Mouse (Mus musculus): ENCODE data around the gene Neurl1b. TPM values are rescaled to one million over a fixed set of nuclear protein-coding genes. Genes with fewer than 3 reads are reported as not detected.

Neurl1b gene
- polyA plus RNA-seq, 2 experiments: 0.85 to 4.1 TPM

- Histone ChIP-seq H3K27me3 (ENCODE audit: control insufficient read depth, insufficient read depth, low read length) (no peaks in the 10 kb centered on the region), H3K4me3 (replicated peaks; ENCODE audit: low read length) (no peak overlapping the region), H3K27ac (replicated peaks; ENCODE audit: low read depth, low read length) (0 out of 2 replicates have a peak overlapping the region, but pooled peaks have one; percentile 19), H3K9me3 (ENCODE audit: control insufficient read depth, low read length) (no peaks in the 10 kb centered on the region), H3K36me3 (ENCODE audit: control insufficient read depth, insufficient read depth, low read length) (no peaks in the 10 kb centered on the region), H3K4me1 (ENCODE audit: control insufficient read depth, insufficient read depth, low read length) (no peaks in the 10 kb centered on the region), H3K4me2 (replicated peaks; ENCODE audit: low read depth, low read length, severe bottlenecking) (no peak overlapping the region), H3K9ac (ENCODE audit: low read depth, low read length, severe bottlenecking) (no peak overlapping the region)
- 37% methylated on average over 2 of the region's 2 CpGs for WGBS
- no peak for ATAC-seq (ENCODE audit: low FRiP score, low read depth)
- no peak for TF ChIP-seq POLR2A (IDR thresholded peaks at IDR 0.05; ENCODE audit: borderline replicate concordance, extremely low read depth, insufficient read depth, insufficient read length)
- no peak for DNase-seq (ENCODE audit: low spot score)
Measured at GRCm38 (mm10) chr17:26490910-26491309, 76.3 kb downstream of the Neurl1b start.

- TF ChIP-seq POLR2A (IDR thresholded peaks at IDR 0.05; ENCODE audit: borderline replicate concordance, extremely low read depth, insufficient read depth, insufficient read length): no peak
- no peak for ATAC-seq (ENCODE audit: low FRiP score, low read depth)
- Histone ChIP-seq H3K27ac (replicated peaks; ENCODE audit: low read depth, low read length) (no peak overlapping the region), H3K36me3 (ENCODE audit: control insufficient read depth, insufficient read depth, low read length) (no peaks in the 10 kb centered on the region), H3K4me3 (replicated peaks; ENCODE audit: low read length) (no peak overlapping the region), H3K27me3 (ENCODE audit: control insufficient read depth, insufficient read depth, low read length) (no peaks in the 10 kb centered on the region), H3K4me2 (replicated peaks; ENCODE audit: low read depth, low read length, severe bottlenecking) (no peak overlapping the region), H3K9ac (ENCODE audit: low read depth, low read length, severe bottlenecking) (no peak overlapping the region), H3K4me1 (ENCODE audit: control insufficient read depth, insufficient read depth, low read length) (no peaks in the 10 kb centered on the region), H3K9me3 (ENCODE audit: control insufficient read depth, low read length) (no peaks in the 10 kb centered on the region)
- 74% methylated on average over 3 of the region's 3 CpGs for WGBS
- DNase-seq (ENCODE audit: low spot score): no peak
Measured at GRCm38 (mm10) chr17:26492246-26492645, 77.6 kb downstream of the Neurl1b start.

GRCm38 (mm10) chr17:26494642-26495468, 80.2 kb downstream of the Neurl1b start:
- DNase-seq (ENCODE audit: low spot score): no peak
- 80% methylated on average over 4 of the region's 4 CpGs for WGBS
- Histone ChIP-seq H3K27me3 (ENCODE audit: control insufficient read depth, insufficient read depth, low read length) (no peaks in the 10 kb centered on the region), H3K27ac (replicated peaks; ENCODE audit: low read depth, low read length) (no peak overlapping the region), H3K9me3 (ENCODE audit: control insufficient read depth, low read length) (no peaks in the 10 kb centered on the region), H3K4me1 (ENCODE audit: control insufficient read depth, insufficient read depth, low read length) (no peaks in the 10 kb centered on the region), H3K36me3 (ENCODE audit: control insufficient read depth, insufficient read depth, low read length) (no peaks in the 10 kb centered on the region), H3K4me3 (replicated peaks; ENCODE audit: low read length) (no peak overlapping the region), H3K4me2 (replicated peaks; ENCODE audit: low read depth, low read length, severe bottlenecking) (no peak overlapping the region), H3K9ac (ENCODE audit: low read depth, low read length, severe bottlenecking) (no peak overlapping the region)
- no peak for TF ChIP-seq POLR2A (IDR thresholded peaks at IDR 0.05; ENCODE audit: borderline replicate concordance, extremely low read depth, insufficient read depth, insufficient read length)
- ATAC-seq (ENCODE audit: low FRiP score, low read depth): no peak

Other genes with a start within 250 kb of the Neurl1b start
- 0.33 and 0.51 TPM in 2 replicates for gene Pdia2, start 215.7 kb upstream of the Neurl1b start, polyA plus RNA-seq (2012; rRNA removed)
- 0.34 TPM in 1 of 2 replicates, not detected in the other for gene Pdia2, start 215.7 kb upstream of the Neurl1b start, polyA plus RNA-seq (2014; fragmentation: Nextera tagmentation; extraction: Ambion mirVana)
- gene Rgs11, start 211.9 kb upstream of the Neurl1b start, polyA plus RNA-seq (2012; rRNA removed): 13.9 and 17.0 TPM in 2 replicates
- 5.3 and 8.4 TPM in 2 replicates for gene Rgs11, start 211.9 kb upstream of the Neurl1b start, polyA plus RNA-seq (2014; fragmentation: Nextera tagmentation; extraction: Ambion mirVana)
- gene Arhgdig, start 207.0 kb upstream of the Neurl1b start, polyA plus RNA-seq (2012; rRNA removed): 7.0 and 8.3 TPM in 2 replicates
- 10.0 and 11.6 TPM in 2 replicates for gene Arhgdig, start 207.0 kb upstream of the Neurl1b start, polyA plus RNA-seq (2014; fragmentation: Nextera tagmentation; extraction: Ambion mirVana)
- gene Fam234a, start 170.6 kb upstream of the Neurl1b start, polyA plus RNA-seq (2012; rRNA removed): 39.2 and 49.6 TPM in 2 replicates
- 44.8 and 46.2 TPM in 2 replicates for gene Fam234a, start 170.6 kb upstream of the Neurl1b start, polyA plus RNA-seq (2014; fragmentation: Nextera tagmentation; extraction: Ambion mirVana)
- 126 and 129 TPM in 2 replicates for gene Luc7l, start 161.9 kb upstream of the Neurl1b start, polyA plus RNA-seq (2012; rRNA removed)
- 101 and 113 TPM in 2 replicates for gene Luc7l, start 161.9 kb upstream of the Neurl1b start, polyA plus RNA-seq (2014; fragmentation: Nextera tagmentation; extraction: Ambion mirVana)
- 222 and 267 TPM in 2 replicates for gene Ergic1, start 146.7 kb downstream of the Neurl1b start, polyA plus RNA-seq (2012; rRNA removed)
- gene Ergic1, start 146.7 kb downstream of the Neurl1b start, polyA plus RNA-seq (2014; fragmentation: Nextera tagmentation; extraction: Ambion mirVana): 156 and 157 TPM in 2 replicates
- gene Dusp1, start 147.3 kb downstream of the Neurl1b start, polyA plus RNA-seq (2012; rRNA removed): 29.6 and 45.2 TPM in 2 replicates
- 25.0 and 27.7 TPM in 2 replicates for gene Dusp1, start 147.3 kb downstream of the Neurl1b start, polyA plus RNA-seq (2014; fragmentation: Nextera tagmentation; extraction: Ambion mirVana)
- gene Atp6v0e, start 248.4 kb downstream of the Neurl1b start, polyA plus RNA-seq (2012; rRNA removed): 167 and 183 TPM in 2 replicates
- 203 and 228 TPM in 2 replicates for gene Atp6v0e, start 248.4 kb downstream of the Neurl1b start, polyA plus RNA-seq (2014; fragmentation: Nextera tagmentation; extraction: Ambion mirVana)

Measured in limb, embryonic 14.5 days (tissue).